Mouse (Mus musculus): ENCODE data around the gene Sh2d1b2.

Sh2d1b2 gene

DNA sequence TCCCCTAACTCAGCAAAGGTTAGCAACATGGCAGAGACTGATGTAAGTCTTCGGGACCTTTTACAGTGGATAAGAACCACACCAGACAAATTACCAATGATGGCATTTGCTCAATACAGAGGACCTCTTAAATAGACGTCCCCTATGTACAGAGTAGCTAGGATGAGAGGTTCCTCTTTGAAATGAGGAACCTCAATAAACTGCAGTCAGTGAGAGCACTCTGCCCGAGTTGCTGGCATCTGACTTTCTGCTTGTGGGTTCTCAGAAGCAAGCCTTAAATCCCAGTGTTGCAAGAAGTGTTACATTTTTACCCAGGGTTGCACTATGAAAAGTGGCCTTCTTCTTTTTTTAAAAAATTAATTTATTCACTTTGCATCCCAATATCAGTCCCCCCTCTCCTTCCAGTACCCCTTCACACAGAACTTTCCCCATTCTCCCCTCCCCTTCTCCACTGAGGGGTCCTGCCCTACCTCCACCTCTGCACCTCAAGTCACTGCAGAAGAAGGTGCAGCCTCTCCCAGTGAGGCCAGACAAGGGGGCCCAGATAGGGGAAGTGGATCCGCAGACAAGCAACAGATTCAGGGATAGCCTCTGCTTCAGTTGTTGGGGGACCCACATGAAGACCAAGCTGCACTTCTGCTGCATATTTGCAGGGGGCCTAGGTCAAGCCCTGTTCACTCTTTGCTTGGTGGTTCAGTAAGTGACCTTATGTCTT lies 50.0 kb downstream of the Sh2d1b2 start:
- no peak for DNase-seq

- peak; percentile 40 for DNase-seq
Measured at GRCm38 (mm10) chr1:170292239-170292951, 59.8 kb downstream of the Sh2d1b2 start.

DNA sequence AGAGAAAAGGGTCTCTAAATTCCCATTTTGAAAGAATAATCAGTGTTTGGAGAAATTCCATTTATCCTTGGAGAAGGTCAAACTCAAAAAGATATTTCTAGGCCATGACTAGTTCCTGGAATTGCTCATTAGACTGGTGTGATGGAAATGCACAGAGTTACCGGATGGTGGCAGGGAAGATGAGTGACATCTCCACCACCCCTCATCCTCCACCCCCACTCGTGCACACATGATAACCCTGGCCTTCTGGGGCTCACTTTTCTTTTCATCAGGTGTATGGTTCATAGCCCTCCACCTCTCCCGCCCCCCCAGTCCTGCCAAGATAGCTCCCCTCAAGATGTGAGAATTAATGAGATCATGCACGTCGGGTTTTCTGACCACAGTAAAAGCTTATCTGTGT lies 60.7 kb downstream of the Sh2d1b2 start:
- no peak for DNase-seq

DNA sequence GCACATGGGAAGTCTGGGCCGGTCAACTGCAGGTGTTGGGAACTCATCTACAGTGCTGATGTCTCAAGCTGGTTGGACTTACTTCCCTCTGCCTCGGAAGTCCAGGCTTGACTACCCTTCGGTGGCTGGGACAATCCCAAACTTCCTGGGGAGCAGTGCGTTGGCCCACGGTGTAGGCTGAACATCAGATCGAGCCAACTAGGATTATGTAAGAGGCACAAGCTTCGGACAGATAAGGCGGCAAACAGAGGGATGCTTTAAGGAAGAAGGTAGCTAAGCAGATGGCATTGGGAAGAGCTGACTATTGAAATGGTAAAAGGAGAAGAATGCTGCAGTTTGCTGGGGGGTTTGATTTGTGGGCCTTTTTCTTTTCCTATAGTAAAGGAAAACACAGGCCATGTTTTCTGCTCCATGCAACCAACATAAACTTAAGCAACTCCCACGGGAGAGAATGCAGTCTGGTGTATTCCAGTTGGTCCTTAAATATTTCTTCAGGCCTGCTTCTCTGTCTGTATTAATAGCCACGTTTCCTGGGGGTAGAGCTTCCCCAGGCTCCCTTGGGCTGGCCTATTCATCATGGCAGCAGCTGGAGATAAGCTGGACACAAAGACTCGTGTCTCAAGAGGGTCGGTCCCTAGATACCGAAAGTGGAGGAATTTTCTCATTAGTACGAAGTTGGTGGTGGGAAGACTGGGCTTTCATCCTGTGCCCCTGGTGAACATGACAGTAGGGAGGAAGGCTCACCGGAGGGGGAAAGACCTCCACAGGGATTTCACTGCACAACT lies 62.4 kb downstream of the Sh2d1b2 start:
- no peak for DNase-seq

DNA sequence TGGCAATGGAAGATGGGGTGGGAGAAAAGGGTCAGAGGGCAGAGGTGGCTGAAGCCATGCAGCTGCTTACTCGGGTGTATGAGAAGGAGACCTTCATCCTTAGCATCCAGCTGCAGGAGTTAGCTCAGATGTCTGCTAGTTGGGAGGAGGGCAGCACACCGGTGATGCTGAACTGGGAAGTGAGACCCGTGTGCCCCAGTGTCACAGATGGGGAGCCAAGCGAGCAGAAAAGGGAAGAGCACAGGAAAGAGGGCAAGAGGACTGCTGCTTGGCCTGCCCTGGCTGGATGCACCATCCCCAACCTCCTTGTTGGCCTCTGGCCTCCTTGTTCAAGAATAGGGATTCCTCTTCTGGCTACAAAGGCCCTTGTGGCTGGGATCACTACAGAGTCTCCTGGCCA lies 66.9 kb downstream of the Sh2d1b2 start:
- DNase-seq: no peak

- no peak for DNase-seq
Measured at GRCm38 (mm10) chr1:170301686-170302085, 69.1 kb downstream of the Sh2d1b2 start.

DNA sequence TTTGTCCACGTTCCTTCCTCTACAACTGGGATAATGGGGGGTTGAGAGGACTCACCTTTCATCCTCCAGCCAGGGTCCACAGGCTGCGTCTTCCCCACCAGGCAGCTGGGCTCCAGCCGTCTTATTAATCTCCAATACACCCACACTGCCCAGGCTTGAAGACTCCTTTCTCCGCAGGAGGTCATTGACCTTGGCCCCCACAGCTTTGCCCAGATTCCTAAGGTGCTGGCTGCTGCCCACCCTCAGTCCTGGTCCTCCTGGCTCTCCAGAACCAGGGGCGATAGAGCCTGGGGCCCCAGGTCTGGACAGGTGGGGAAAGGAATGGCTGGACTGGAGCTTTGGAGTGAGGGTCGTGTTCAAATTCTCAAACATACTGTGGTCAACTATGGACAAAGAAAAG lies 69.9 kb downstream of the Sh2d1b2 start:
- no peak for DNase-seq

GRCm38 (mm10) chr1:170303103-170303502 lies 70.6 kb downstream of the Sh2d1b2 start:
- no peak for DNase-seq

Data from right cerebral cortex, postnatal 4 days (tissue).